Mouse (Mus musculus): ENCODE data around the gene Slc36a3. TPM values are rescaled to one million over a fixed set of nuclear protein-coding genes. Genes with fewer than 3 reads are reported as not detected.
A peak's percentile ranks its signal among the peaks of the same experiment; 100 is the strongest.

Gene Slc36a3
- total RNA-seq, 2 experiments from 2014 or later = not detected

DNA sequence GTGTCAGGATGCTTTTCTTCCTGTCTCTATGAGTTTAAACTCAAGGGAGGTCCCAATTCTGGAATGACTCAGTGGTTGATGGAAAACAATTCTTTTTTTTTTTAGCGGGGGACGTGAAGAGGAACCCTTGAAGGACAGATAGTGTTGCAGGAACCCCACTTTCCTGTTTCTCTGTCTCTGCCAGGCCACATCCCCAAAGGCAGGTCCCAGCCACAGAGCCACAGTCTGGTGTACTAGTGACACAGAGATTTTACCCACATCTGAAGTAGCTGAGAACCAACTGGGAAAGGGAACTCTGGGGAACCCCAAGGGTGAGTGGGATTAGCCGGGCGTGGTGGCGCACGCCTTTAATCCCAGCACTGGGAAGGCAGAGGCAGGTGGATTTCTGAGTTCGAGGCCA is 14.2 kb upstream of the Slc36a3 start:
- Histone ChIP-seq H3K27ac (no peak overlapping the region), H3K4me3 (no peak overlapping the region)
- no peak for DNase-seq (ENCODE audit: low spot score in 2 of 2)
- TF ChIP-seq CTCF (conservative IDR thresholded peaks at IDR 0.05) = no peak

DNA sequence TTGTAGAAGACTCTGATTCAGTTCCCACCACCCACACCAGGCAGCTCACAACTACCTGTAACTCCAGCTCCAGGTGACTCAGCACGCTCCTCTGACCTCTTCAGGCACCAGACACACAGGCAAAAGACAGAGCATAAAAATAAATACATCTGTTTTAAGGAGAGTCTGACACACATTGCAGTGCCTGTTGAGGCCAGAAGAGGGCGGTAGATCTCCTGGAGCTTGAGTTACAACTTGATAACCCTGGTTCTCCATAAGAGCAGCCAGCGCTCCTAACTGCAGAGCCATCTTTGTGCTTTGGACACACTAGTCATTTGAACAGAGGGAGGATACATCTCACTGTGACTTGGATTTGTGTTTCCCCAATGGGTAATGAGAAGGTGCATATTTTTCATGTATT is 13.2 kb upstream of the Slc36a3 start:
- Histone ChIP-seq H3K27ac (no peak overlapping the region), H3K4me3 (no peak overlapping the region)
- TF ChIP-seq CTCF (conservative IDR thresholded peaks at IDR 0.05) = peak; percentile 88
- peak; percentile 24 to 66 for DNase-seq (ENCODE audit: low spot score in 2 of 2)

DNA sequence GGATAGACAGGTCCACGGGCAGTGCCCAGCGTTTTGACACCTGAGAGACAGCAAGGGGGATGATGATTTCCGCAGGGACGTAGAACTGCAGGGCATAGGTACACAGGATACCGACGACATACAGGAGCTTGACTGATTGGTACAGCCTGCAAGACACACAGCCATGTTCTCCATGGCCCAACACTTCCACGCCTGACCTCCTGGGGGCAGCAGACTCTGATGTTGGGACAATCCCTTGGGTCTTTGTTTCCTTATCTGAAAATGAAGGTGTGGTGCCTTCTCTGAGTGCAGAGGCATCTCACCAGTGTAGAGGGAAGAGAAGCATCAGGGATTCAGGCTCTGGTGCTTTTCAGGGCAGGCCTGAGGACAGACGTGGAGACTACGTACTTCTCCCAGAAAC is 11.2 kb upstream of the Slc36a3 start:
- H3K27ac ChIP-seq = no peak overlapping the region
- H3K4me3 ChIP-seq = no peak overlapping the region
- TF ChIP-seq CTCF (conservative IDR thresholded peaks at IDR 0.05) = peak; percentile 86
- peak; percentile 51 to 64 for DNase-seq (ENCODE audit: low spot score in 2 of 2)

DNA sequence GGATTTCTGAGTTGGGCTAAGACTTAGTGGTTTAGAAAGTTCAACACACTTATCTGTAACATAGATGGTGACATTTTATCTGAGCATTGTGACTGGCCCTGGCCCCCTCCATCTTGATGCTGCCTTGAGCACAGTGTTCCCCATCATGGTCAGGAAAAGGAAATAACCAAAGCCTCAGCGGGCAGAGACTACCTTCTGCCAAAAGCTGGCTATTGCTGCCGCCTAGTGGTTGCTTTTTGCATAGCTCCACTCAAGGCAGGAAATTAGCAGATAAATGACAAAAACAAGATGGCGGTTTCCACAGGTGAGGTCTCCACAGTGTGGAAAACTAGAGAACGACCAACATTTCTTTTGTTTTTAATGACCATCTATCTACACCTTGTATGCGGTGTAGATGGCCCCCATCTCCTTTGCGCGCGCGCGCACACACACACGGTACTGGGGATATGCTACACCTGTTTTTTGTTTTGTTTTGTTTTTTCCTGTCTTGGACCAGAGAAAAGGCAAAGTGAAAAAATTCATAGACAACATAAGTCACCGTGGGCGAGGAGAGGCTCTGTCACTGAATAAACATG is 7.4 kb upstream of the Slc36a3 start:
- TF ChIP-seq CTCF (conservative IDR thresholded peaks at IDR 0.05) = peak; percentile 94
- peak; percentile 62 to 80 for DNase-seq (ENCODE audit: low spot score in 2 of 2)
- H3K27ac ChIP-seq = no peak overlapping the region
- H3K4me3 ChIP-seq = no peak overlapping the region

DNA sequence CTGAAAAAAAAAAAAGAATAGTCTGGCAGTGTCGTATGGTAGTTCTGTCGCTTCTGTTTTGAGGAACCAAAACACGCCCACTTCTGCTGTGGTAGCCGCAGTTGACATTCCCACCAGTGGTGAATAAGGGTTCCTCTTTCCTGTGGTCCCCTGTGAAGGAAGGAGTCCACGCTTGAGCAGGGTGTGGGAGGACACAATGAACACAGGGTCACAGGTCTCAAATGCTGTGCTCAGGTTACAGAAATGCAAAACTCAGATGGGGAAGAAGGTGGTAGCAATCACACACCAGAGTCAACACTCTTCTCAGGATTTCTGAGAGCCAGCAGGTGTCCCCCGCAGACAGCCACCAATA is 3.5 kb upstream of the Slc36a3 start:
- DNase-seq (ENCODE audit: low spot score in 2 of 2) = no peak
- TF ChIP-seq CTCF (conservative IDR thresholded peaks at IDR 0.05) = no peak
- Histone ChIP-seq H3K27ac (no peak overlapping the region), H3K4me3 (no peak overlapping the region)

DNA sequence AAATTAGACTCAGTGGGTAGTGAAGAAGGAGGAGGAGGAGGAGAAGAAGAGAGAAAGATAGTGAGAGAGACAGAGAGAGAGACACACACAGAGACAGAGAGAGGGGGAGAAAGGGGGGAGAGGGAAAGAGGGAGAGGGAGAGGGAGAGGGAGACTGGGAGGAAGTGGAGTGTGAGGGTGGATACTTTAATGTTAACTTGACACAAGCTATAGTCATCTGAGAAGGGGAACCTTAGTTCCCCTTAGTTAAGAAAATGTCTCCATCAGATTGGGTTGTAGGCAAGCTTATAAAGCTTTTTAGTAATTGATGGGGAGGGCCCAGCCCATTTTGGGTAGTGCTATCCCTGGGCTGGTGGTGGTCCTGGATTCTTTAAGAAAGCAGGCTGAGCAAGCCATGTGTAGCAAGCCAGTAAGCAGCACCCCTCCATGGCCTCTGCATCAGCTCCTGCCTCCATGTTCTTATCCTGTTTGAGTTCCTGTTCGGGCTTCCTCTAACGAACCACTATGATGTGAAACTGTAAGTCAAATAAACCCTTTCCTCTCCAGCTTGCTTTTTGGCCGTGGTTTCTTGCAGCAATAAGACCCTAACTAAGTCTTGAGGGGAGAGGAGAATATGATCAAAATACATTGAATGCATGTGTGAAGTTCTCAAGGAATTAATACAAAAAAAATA is 3.0 kb upstream of the Slc36a3 start:
- no peak for TF ChIP-seq CTCF (conservative IDR thresholded peaks at IDR 0.05)
- DNase-seq (ENCODE audit: low spot score in 2 of 2) = no peak
- Histone ChIP-seq H3K27ac (no peak overlapping the region), H3K4me3 (no peak overlapping the region)

DNA sequence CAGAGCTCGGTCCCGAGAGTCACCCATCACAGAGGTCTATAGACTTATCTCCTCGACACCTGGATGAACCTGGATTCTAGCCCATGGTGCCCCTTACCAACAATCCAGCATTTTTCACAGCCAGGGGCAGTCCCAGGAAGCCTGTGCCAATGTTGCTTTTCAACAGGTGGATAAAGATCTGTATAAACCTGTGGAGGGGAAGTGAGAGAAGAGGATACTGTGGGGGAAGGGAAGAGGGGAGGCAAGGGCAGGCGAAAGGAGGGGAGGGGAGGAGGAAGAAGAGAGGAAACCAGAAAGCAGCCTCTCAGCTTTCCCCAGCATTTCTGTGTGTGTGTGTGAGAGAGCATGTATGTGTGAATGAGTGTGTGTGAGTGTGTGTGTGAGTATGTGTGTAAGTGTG is 3.0 kb downstream of the Slc36a3 start:
- no peak for DNase-seq (ENCODE audit: low spot score in 2 of 2)
- no peak for TF ChIP-seq CTCF (conservative IDR thresholded peaks at IDR 0.05)
- no peak overlapping the region for H3K4me3 ChIP-seq
- H3K27ac ChIP-seq = no peak overlapping the region

DNA sequence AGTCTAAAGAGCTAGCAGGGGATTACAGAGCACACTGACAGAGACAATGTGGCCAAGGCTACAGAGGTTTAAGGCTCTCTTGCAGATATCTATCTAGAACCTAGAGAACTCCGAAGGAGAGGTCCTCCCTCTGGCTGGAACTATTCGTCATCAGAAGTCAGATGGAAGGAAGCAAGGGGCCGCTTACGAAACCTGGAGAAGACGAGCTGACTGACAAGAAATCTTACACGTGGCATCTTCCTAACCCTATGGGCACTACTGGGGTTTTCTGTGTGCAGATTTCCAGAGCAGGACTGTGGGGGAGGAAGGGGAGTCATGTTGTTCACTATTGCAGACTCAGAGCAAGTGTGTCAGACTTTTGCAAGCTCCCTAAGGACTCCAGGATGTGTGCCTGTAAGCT is 4.1 kb downstream of the Slc36a3 start:
- DNase-seq (ENCODE audit: low spot score in 2 of 2) = no peak
- Histone ChIP-seq H3K27ac (no peak overlapping the region), H3K4me3 (no peak overlapping the region)
- TF ChIP-seq CTCF (conservative IDR thresholded peaks at IDR 0.05) = no peak

DNA sequence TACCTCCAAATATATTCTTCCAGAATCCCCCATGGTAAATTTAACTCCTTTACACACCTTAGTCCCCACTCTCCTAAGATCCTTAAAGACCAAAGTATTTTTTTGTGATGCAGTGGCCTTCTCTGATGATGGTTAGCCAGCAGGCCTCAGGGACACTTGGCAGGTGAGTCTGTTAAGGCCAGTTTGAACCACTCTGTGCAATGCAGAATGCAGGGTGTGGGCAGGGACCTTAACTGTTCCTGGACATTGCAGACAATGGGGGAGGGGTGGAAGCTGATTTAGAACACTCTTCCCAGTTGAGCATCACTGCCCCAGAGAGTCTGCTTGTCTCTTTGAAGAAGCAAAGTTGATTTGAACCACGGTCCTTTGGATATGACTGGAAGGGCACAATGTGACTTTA is 4.7 kb downstream of the Slc36a3 start:
- TF ChIP-seq CTCF (conservative IDR thresholded peaks at IDR 0.05) = no peak
- DNase-seq (ENCODE audit: low spot score in 2 of 2) = no peak
- Histone ChIP-seq H3K4me3 (no peak overlapping the region), H3K27ac (no peak overlapping the region)

DNA sequence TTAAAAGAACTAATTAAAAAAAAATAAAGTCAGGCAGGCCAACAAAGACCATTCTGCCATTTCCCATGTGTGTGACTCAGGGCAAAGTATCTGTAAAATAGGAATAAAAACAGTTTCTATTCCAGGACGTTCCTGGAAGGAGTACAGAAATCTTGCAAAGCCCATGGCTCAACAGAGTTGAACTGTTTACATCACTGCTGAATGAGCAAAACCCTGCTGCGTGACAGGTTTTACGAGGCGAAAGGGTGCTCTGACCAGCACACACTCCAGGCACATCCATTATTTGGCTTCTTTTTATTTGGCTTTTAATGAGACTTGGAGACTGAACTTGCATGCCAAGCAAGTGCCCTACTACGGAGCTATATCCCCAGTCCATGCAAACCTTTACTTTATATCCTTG is 7.5 kb downstream of the Slc36a3 start:
- Histone ChIP-seq H3K27ac (no peak overlapping the region), H3K4me3 (no peak overlapping the region)
- no peak for TF ChIP-seq CTCF (conservative IDR thresholded peaks at IDR 0.05)
- DNase-seq (ENCODE audit: low spot score in 2 of 2) = no peak

DNA sequence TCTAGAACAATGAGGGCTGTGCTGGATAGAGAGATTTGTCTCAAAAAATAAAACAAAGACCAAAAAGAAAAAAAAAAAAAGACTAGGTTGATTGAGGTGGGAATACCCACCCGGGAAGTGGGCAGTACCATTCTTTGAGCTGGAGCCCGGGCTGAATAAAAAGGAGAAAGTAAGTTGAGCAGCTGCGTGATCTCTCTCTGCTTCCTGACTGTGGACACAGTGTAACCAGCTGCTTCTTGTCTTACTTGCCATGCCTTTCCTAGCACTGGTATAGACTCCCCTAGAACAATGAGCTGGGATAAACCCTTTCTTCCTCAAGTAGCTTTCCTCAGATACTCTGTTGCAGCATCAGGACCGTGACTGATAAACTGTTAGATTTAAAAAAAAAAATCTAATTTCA is 10.0 kb downstream of the Slc36a3 start:
- Histone ChIP-seq H3K27ac (no peak overlapping the region), H3K4me3 (no peak overlapping the region)
- TF ChIP-seq CTCF (conservative IDR thresholded peaks at IDR 0.05) = no peak
- DNase-seq (ENCODE audit: low spot score in 2 of 2) = no peak

DNA sequence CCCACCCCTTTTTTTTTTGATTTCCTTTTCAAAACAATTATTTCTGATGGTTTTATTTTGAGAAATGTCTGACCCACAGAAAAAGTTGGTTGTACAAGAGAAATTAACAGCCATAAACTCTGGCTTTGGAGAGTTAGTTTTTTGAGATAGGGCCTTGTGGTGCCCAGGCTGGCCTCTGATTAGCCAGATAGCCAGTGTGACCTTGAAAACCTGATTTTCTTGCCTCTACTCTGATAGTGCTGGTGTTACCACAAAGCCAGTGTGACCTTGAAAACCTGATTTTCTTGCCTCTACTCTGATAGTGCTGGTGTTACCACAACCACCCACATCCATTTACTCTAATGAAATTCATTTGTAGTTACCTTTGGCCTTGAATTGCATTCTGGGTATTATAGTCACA is 13.9 kb downstream of the Slc36a3 start:
- Histone ChIP-seq H3K27ac (no peak overlapping the region), H3K4me3 (no peak overlapping the region)
- TF ChIP-seq CTCF (conservative IDR thresholded peaks at IDR 0.05) = no peak
- DNase-seq (ENCODE audit: low spot score in 2 of 2) = no peak

DNA sequence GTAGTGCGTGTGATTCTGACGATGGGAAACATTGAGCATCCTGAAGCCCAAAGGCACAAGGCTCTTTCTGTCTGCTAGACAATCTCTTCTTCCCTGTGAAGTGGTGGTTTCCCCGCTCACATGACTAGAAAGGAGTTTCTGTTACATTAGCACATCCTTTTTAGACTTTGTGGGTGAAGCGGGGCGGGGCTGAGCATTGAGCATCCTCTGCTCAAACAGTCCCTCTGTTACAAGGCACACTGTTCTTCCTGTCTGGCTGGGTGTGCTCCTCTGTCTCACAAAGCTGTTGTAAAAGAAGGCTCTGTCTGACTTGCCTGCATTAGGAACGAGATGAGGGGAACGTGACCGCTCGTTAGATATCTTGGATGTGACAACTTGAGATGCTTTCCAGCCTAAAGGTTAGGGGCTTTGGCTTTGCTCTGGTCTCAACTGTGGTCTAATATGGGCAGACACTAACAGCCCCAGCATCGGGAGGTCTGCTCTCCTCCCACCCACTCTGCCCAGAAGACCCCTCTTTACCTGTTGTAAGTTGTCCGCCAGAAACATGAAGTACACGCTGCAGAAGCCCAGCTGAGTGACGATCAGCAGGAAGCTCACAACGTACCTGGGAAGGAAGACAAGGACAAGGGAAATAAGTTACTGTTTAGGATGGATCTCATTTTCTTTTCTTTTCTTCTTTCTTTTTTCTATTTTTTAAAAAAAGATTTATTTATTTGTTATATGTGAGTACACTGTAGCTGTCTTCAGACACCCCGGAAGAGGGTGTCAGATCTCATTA is 14.5 kb downstream of the Slc36a3 start:
- Histone ChIP-seq H3K27ac (no peak overlapping the region), H3K4me3 (no peak overlapping the region)
- TF ChIP-seq CTCF (conservative IDR thresholded peaks at IDR 0.05) = no peak
- DNase-seq (ENCODE audit: low spot score in 2 of 2) = no peak

DNA sequence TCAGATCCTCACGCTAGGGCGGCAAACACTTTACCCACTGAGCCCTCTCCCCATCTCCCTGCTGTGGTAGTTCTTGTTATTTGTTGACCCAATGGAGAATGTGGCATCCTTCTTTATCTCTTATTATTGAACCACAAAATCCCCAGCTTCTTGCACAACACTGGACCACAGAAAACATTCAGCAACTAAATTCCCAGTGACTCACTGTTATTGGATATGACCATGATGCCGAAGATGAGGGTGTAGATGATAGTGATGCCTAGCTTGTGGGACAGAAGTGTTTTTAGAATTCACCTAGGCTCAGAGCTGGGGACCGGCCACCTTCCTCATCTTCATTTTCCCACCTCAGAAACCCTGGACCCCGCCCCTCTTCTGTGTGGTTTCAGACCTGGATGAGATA is 16.6 kb downstream of the Slc36a3 start:
- DNase-seq (ENCODE audit: low spot score in 2 of 2) = no peak
- no peak for TF ChIP-seq CTCF (conservative IDR thresholded peaks at IDR 0.05)
- Histone ChIP-seq H3K27ac (no peak overlapping the region), H3K4me3 (no peak overlapping the region)

All from layer of hippocampus, adult 2 months (tissue).